Mouse (Mus musculus) heart, postnatal 36 days (tissue): Measurements from ENCODE around the gene Fhl2. TPM values are rescaled to one million over a fixed set of nuclear protein-coding genes. Genes with fewer than 3 reads are reported as not detected.
A peak's percentile ranks its signal among the peaks of the same experiment; 100 is the strongest.

Experiments
- DNase-seq, 2 experiments: peaks; one replicate each; pipeline ENCODE4 v3.0.0; 2021 to 2022
- intact Hi-C: fragments of 180-260 bp; cut with DNase I; formaldehyde crosslinking; loops from one replicate; pipeline ENCODE4 v1.15.1; 2025
- total RNA-seq, 2 experiments: library from RNA; stranded (reverse); gene quantifications; 2 replicates each; pipeline ENCODE4 v1.2.3; 2021

Gene Fhl2
- total RNA-seq: 1,000 to 10,000 TPM; 1,415 to 1,925 TPM

- intact Hi-C loops: loop anchor here (2.0 kb wide), 2 partner anchors 50 to 62 kb away; no protein-coding TSS in a partner anchor
- peak; percentile 50 to 57 for DNase-seq
Observed at GRCm38 (mm10) chr1:43196661-43197241, at the start of gene Fhl2. TSS of gene Fhl2 (minus strand) at chr1:43196984.

DNA sequence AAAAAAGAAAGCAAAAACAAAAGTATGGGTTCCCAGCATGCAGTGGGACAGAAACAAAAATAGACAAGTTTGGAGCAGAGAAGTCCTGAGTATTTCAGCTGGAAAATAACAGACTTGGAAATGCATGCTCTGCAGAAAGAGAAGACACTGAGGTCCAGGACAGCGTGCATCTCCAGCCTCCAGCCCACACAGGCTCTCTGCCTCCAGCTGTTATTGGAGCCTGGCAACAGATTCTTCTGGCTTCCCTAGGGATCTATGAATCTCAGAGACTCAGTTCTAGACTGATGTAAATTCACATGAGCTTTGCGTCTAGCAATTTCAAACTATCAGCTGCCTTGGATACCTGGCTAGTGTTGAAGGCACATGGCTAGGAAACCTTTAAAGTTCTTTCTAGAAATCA, 48.2 kb upstream of the Fhl2 start:
- intact Hi-C loops: no loop called here
- no peak for DNase-seq

DNA sequence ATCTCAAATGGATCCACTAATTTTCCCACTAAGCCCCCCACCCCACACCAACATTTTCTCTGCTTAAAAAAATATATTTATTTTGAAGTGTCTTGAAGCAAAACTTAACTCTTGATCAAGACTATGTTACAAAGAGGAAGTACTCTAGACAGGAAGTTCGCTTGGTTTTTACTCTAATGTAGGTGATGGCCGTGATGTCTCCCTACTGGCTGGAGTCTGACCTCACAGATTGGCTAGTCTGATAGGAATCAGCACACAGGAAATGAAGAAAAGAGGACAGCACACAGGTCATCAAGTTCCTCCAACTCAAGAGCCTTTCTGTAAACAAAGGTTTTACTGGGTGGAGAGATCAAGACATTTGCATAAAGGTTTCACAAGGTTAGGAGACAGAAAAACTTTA, 44.4 kb upstream of the Fhl2 start:
- intact Hi-C loops: no loop called here
- DNase-seq: no peak

DNA sequence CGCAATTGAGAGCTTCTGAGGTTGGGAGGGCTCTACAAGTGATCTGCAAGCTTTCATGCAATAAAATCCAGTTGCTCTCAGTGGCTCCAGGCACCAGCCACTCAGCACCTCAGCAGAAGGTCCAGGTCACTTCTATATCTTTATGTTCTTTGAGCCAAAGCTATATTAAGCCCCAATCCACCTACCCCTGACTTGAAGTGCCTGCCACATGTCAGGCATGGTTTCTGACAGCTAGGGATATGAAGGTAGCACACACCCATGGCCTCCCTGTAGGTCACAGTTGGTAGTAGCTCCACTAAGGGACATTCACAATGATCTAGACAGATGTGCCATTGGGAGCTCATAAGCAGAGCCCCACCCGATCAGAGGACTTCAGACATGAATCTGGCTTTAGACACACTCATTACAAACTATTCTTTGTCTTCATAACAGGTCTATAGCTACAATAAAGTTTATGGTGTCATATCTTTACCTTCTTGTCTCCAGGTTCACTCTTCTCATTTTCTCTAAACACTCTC, 43.1 kb upstream of the Fhl2 start:
- no peak for DNase-seq
- intact Hi-C loops: loop anchor here (2.0 kb wide), 1 partner anchor 37 kb away; no protein-coding TSS in a partner anchor

DNA sequence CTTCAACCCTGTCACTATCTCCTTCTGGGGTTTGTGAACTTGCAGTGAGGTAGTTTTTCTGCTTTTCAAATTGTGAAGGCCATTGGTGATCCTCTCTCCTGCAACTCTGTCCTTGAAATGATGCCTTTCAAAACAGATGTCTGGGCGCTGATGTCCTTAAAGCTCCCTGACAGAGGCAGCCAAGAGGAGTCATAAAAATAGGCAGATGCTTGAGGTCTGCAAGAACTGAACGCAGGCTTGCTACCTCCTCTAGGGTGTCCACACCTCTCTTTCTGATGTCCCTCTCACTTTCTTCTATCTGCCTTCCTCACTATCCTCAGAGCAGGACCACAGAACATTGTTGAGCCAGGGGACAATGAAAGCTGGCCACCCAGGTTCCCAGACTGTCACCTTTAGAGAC, 41.7 kb upstream of the Fhl2 start:
- DNase-seq: no peak
- intact Hi-C loops: loop anchor here (2.0 kb wide), 1 partner anchor 36 kb away; no protein-coding TSS in a partner anchor

GRCm38 (mm10) chr1:43237360-43238235, 40.8 kb upstream of the Fhl2 start:
- no peak for DNase-seq
- intact Hi-C loops: loop anchor here (2.0 kb wide), 1 partner anchor 35 kb away; no protein-coding TSS in a partner anchor

DNA sequence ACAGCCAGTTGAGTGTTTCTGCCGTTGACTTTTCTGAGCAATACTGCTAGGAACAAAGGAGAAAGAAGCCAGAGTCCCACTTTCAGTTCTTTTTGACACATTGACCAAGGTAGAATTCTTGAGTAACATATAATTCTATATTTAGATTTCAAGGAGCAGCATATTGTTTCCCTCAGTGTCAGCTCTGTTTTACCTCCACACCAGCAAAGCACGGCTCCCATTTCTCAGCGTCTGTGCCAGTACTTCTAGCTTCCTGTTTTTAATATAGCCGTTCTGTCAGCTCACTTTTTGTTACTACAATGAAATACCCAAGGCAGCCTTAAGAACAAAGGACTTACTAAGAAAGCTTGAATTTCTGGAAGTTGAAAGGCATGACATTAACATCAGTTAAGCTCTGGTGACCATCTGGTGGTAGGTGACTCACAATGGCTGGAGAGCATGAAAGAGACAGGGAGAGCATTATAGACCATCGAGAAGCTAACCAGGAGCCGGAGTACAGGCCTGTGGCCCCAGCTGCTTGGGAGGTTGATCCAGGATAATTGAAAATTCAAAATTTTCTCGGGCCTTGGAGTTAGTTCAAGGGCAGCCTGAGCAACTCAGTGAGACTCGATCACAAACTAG, 28.9 kb upstream of the Fhl2 start:
- DNase-seq: no peak
- intact Hi-C loops: no loop called here

GRCm38 (mm10) chr1:43224943-43225342, 28.2 kb upstream of the Fhl2 start:
- no peak for DNase-seq
- intact Hi-C loops: no loop called here

DNA sequence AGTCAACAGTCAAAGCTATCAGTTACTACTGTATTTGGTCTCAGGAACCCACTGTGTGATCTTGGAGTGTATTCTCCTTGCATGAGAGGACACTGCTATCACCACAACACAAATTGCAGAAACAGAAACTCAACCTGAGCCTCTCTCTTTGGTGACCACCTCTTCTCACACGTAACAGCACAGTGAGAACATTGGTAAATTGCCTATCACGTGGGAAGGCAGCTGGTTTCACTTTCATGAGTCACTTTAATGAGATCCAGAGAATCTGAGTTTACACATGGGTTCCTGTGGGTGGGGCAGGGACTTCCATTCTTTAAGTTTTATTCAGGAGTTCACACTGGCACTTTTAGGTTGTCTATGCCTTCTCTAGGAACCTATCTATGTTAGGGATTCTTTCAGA, 27.4 kb upstream of the Fhl2 start:
- no peak for DNase-seq
- intact Hi-C loops: no loop called here

- intact Hi-C loops: no loop called here
- no peak for DNase-seq
Observed at GRCm38 (mm10) chr1:43223097-43223496, 26.3 kb upstream of the Fhl2 start.

DNA sequence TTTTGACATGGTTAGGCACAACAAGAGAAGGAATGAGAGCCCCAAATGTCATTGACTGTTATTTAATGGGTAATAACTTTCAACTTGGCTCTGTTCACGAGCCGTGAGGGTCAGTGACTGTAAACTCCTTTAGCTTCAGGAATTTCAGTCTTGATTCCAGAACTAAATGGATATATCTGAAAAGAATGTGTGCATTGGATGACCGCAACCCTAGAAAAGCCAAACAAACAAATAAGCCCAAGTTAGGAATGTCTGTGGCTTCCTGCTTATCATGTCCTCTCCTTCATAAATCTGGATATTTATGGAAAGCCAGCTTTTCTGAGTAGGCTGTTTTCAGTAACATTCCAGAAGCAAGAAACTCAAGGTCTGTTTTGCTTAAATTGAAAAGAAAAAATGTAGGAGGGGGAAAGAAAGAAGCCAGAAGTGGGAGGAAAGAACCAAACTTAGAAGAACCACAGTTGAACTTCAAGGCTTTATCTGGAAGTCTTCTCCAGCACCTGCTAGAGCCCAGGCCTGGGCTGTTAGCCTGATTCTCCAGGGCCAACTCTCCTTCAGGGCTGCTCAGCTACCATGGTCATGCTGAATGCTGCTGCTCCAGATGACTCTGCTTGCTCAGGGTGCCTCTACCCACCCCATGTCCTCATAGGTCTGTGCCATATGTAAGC, 21.4 kb upstream of the Fhl2 start:
- no peak for DNase-seq
- intact Hi-C loops: no loop called here

GRCm38 (mm10) chr1:43215601-43216000, 18.8 kb upstream of the Fhl2 start:
- intact Hi-C loops: no loop called here

GRCm38 (mm10) chr1:43211274-43211673, 14.5 kb upstream of the Fhl2 start:
- intact Hi-C loops: no loop called here
- DNase-seq: no peak

More at GRCm38 (mm10) chr1:43215601-43216000, 18.8 kb upstream of the Fhl2 start:
- no peak for DNase-seq

DNA sequence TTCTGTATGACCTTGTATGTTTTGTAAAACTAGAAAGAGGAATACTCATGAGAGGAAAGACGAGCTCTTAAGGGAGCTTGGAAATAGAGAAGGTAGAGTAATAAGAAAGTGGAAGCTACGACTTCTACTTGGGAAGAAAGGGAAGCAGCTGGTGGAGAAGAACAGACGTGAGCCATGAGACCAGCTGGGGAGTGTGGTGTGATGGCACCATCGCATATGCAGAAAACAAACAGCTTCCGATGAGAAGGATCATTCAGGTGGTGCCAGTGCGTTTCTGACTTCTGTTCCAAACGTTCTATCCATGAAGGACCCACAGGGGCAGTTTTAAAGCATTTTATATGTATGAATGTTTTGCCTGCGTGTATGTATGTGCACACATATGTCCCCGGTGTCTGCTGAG, 13.5 kb upstream of the Fhl2 start:
- no peak for DNase-seq
- intact Hi-C loops: no loop called here

- intact Hi-C loops: no loop called here
Observed at GRCm38 (mm10) chr1:43207147-43207546, 10.4 kb upstream of the Fhl2 start.

DNA sequence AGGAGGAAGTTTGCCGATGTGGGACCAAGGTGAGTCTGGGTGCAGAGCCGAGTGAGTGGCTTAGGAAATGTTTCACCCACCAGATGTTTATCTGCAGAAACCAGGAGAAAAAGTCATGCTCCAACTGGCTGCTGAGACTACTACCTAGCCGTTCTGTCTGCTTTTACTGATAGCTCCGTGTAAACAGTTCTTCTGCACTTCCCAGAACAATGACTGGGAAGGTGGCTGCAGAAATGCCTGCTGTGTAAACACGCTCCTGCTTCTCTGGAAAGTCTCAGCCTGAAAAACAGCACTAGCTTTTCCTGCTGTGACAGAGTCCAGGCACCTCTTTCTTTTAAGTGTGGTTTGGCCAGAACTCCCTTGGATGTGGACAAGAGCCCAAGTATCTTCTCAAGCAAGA, 6.5 kb upstream of the Fhl2 start:
- no peak for DNase-seq
- intact Hi-C loops: loop anchor here (2.0 kb wide), 1 partner anchor 36 kb away; no protein-coding TSS in a partner anchor

More at GRCm38 (mm10) chr1:43207147-43207546, 10.4 kb upstream of the Fhl2 start:
- no peak for DNase-seq

DNA sequence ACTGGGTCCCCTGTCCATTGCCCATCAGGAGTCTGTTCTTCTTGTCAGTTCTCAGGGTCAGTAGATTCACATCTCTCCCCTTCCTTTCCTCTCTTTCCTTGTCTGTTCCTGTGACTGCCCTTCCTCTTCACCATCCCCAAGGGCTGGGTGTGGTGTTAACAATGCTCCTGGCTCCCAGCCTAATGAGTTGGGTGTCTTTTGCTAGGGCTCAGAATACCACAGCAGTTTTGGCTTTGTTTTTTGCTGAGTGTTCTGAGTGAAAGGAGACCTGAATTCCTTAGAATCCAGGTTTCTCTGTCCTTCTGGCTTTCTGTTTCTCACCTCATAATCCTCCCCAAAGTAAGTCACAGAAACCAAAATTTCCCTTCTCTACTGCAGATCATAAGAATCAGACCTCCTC, 5.4 kb upstream of the Fhl2 start:
- DNase-seq: no peak
- intact Hi-C loops: loop anchor here (2.0 kb wide), 1 partner anchor 37 kb away; no protein-coding TSS in a partner anchor

GRCm38 (mm10) chr1:43201796-43202195, 5.0 kb upstream of the Fhl2 start:
- DNase-seq: no peak
- intact Hi-C loops: loop anchor here (2.0 kb wide), 1 partner anchor 37 kb away; no protein-coding TSS in a partner anchor

DNA sequence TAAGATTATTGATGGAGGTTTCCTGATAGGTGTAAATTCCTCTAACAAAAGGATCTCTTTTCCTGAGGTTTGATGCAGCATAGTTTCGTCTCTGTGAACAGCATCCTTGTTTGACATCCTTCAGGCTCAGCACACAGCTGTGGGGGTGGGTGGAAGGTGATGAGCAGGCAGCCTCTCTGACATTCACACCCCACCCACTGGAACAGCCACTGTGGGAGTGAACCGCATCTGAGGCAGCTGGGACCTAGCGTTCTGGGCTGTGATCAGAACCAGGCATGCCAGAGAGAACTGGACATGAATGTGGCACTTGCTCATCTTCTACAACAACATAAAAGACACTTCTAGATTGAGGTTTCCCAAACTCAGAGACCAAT, 3.1 kb upstream of the Fhl2 start:
- intact Hi-C loops: no loop called here
- DNase-seq: no peak

- intact Hi-C loops: no loop called here
- no peak for DNase-seq
Observed at GRCm38 (mm10) chr1:43199210-43199866, 2.6 kb upstream of the Fhl2 start.
